Mouse (Mus musculus) neural tube, embryonic 15.5 days (tissue): ENCODE measurements around the gene Tbc1d8. TPM values are rescaled to one million over a fixed set of nuclear protein-coding genes. Genes with fewer than 3 reads are reported as not detected.

Experiments
- ATAC-seq: fragments of 200-750 bp; cut with Nextera tagmentation; 2 replicates; pipeline ENCODE4 v1.8.0; 2017; ENCODE audit warnings: mild to moderate bottlenecking, moderate TSS enrichment, moderate library complexity; ENCODE audit not compliant: low FRiP score
- H3K27ac ChIP-seq: fragments of 300-500 bp; sonication (generic); replicated peaks from 2 replicates; pipeline ENCODE4 v1.5.1; 2015; ENCODE audit warnings: mild to moderate bottlenecking, inconsistent platforms
- H3K27me3 ChIP-seq: fragments of 300-500 bp; sonication (generic); replicated peaks from 2 replicates; pipeline ENCODE4 v1.6.1; 2015; ENCODE audit warnings: inconsistent platforms
- H3K36me3 ChIP-seq: fragments of 300-500 bp; sonication (generic); 2 replicates; pipeline ENCODE4 v1.6.1; 2015; ENCODE audit warnings: inconsistent platforms
- H3K4me1 ChIP-seq: fragments of 300-500 bp; sonication (generic); 2 replicates; pipeline ENCODE4 v1.6.1; 2015; ENCODE audit warnings: inconsistent platforms
- H3K4me2 ChIP-seq: fragments of 300-500 bp; sonication (generic); 2 replicates; pipeline ENCODE4 v1.6.1; 2015; ENCODE audit warnings: inconsistent platforms, mild to moderate bottlenecking, moderate library complexity
- H3K4me3 ChIP-seq: fragments of 300-500 bp; sonication (generic); replicated peaks from 2 replicates; pipeline ENCODE4 v1.5.1; 2015; ENCODE audit warnings: mild to moderate bottlenecking, inconsistent platforms
- H3K9ac ChIP-seq: fragments of 300-500 bp; sonication (generic); replicated peaks from 2 replicates; pipeline ENCODE4 v1.6.1; 2015; ENCODE audit warnings: mild to moderate bottlenecking, inconsistent platforms
- H3K9me3 ChIP-seq: fragments of 300-500 bp; sonication (generic); replicated peaks from 2 replicates; pipeline ENCODE4 v1.6.1; 2016; ENCODE audit warnings: inconsistent platforms
- WGBS: fragments of 180-500 bp; shearing (Covaris S2); methylation state at CpG from one replicate; pipeline ENCODE4 v1.1.7; 2015; ENCODE audit warnings: mixed read lengths; 5-methylcytosine and 5-hydroxymethylcytosine counted together
- polyA plus RNA-seq: library from polyadenylated mRNA; unstranded; fragments of >200 nt; fragmentation: Nextera tagmentation; extraction: Ambion mirVana; gene quantifications from 2 replicates; pipeline ENCODE4 v1.2.1, GENCODE M21; 2015

The Tbc1d8 gene
- polyA plus RNA-seq, 1 experiment from 2014 or later = 12.7 TPM

- H3K27ac ChIP-seq = no peak overlapping the region
- no peak for ATAC-seq
- no peaks in the 10 kb centered on the region for H3K27me3 ChIP-seq
- no peaks in the 10 kb centered on the region for H3K9me3 ChIP-seq
- 84% methylated on average over 8 of the region's 8 CpGs for WGBS
- no peak overlapping the region for H3K4me2 ChIP-seq
- no peak overlapping the region for H3K9ac ChIP-seq
- no peak overlapping the region for H3K4me3 ChIP-seq
- H3K4me1 ChIP-seq = peaks cover 11% of the 10 kb centered on the region
- peaks cover 51% of the 10 kb centered on the region for H3K36me3 ChIP-seq
Measured at GRCm38 (mm10) chr1:39372220-39372843, 106.2 kb downstream of the Tbc1d8 start.

- no peak for ATAC-seq
- peaks cover 18% of the 10 kb centered on the region for H3K4me1 ChIP-seq
- no peak overlapping the region for H3K4me2 ChIP-seq
- no peak overlapping the region for H3K27ac ChIP-seq
- peaks cover 45% of the 10 kb centered on the region for H3K36me3 ChIP-seq
- H3K9me3 ChIP-seq = no peaks in the 10 kb centered on the region
- H3K27me3 ChIP-seq = no peaks in the 10 kb centered on the region
- no peak overlapping the region for H3K9ac ChIP-seq
- H3K4me3 ChIP-seq = no peak overlapping the region
- WGBS = 94% methylated on average over 6 of the region's 6 CpGs
Measured at GRCm38 (mm10) chr1:39370431-39370830, 108.1 kb downstream of the Tbc1d8 start.

- WGBS = under 1% methylated on average over 34 of the region's 34 CpGs
- H3K9ac ChIP-seq = peak overlapping the region; percentile 70
- peak overlapping the region; percentile 92 for H3K27ac ChIP-seq
- H3K4me2 ChIP-seq = peak overlapping the region; percentile 77
- H3K4me1 ChIP-seq = peaks cover 18% of the 10 kb centered on the region
- no peaks in the 10 kb centered on the region for H3K9me3 ChIP-seq
- peak overlapping the region; percentile 74 for H3K4me3 ChIP-seq
- H3K27me3 ChIP-seq = no peaks in the 10 kb centered on the region
- ATAC-seq = peak; percentile 58
- H3K36me3 ChIP-seq = peaks cover 34% of the 10 kb centered on the region
Measured at GRCm38 (mm10) chr1:39368267-39368841, 110.2 kb downstream of the Tbc1d8 start.

DNA sequence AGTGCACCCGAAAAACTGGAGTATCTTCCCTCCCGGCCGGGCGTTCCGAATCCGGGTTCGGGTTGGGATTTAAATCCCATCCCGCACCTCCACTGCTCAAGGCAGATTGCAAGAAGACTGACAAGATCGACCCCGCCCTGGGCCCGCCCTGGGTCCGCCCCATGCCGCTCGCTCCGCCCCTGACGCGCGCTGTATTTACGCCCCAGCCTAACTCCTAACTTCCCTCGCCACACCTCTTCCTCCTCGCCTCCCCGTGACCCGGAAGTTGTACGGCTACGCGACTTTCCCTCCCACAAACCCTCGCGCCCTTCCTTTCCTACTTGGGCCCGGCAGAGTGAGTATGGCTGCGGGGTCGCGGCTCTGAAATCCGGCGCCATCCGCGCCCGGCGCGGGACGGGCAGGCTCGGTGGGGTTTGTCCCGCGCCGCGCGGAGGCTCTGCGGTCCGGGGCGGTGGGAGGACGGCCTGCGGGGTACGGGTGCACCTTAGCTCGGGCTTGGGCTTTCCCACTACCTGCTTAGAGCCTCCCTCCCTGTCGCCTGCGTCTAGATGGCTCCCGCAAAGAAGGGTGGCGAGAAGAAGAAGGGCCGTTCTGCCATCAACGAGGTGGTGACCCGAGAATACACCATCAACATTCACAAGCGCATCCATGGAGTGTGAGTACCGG is 110.8 kb downstream of the Tbc1d8 start, which contains the start of gene Rpl31:
Gene Rpl31, plus strand, starts transcription at position 242 of the 666 bp plus-strand sequence.
- Histone ChIP-seq H3K9me3 (no peaks in the 10 kb centered on the region), H3K4me2 (peak within 1 kb of the TSS; percentile 77), H3K9ac (peak within 1 kb of the TSS; percentile 70), H3K4me3 (peak within 1 kb of the TSS; percentile 74), H3K36me3 (peaks cover 28% of the 10 kb centered on the region), H3K27me3 (no peaks in the 10 kb centered on the region), H3K27ac (peak within 1 kb of the TSS; percentile 92), H3K4me1 (peaks cover 18% of the 10 kb centered on the region)
- under 1% methylated on average over 62 of the region's 62 CpGs for WGBS
- ATAC-seq = peak; percentile 100

DNA sequence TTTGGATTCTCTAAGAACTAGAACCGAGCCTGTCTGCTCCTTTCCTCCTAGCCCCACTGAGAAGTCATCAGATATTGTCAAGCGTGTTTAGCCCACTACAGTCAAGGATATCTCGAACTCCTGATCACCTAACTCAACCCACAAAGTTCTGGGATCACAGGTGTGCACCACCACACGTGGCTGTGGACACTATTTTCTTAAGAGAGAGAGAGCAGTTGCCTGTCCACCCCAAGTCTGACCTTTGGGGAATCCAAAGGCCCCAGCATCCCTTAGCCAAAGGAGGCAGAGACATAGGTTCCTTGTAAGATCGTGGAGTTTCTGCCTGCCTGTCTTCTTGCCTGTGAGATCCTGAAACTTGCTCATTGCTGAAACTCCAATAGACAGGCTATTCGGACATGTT is 111.5 kb downstream of the Tbc1d8 start:
- H3K4me2 ChIP-seq = peak overlapping the region; percentile 65
- peaks cover 21% of the 10 kb centered on the region for H3K36me3 ChIP-seq
- peak; percentile 23 for ATAC-seq
- H3K27ac ChIP-seq = peak overlapping the region; percentile 75
- H3K4me3 ChIP-seq = peak overlapping the region; percentile 74
- peaks cover 18% of the 10 kb centered on the region for H3K4me1 ChIP-seq
- no peaks in the 10 kb centered on the region for H3K9me3 ChIP-seq
- 24% methylated on average over 6 of the region's 6 CpGs for WGBS
- H3K27me3 ChIP-seq = no peaks in the 10 kb centered on the region
- peak overlapping the region; percentile 45 for H3K9ac ChIP-seq

DNA sequence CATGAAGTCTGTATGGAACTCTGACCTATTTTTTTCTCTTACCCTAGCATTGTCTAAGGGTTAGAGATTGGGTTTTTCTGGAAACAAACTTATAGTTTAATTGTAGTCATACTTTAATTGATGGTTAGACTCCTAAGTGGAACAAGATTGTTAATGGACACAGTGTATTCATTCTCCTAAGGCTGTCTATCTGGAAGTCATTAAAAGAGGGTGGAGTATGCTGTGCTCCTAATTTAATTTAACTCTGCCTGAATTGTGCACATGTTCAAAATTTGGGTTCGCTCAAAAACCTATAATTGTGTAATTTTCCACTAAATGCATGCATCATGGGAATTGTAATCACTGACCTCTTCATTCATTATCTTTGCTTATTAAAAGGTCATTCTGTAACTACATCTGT is 113.0 kb downstream of the Tbc1d8 start:
- 85% methylated on average over 1 of the region's 1 CpGs for WGBS
- H3K9me3 ChIP-seq = no peaks in the 10 kb centered on the region
- H3K36me3 ChIP-seq = peaks cover 7% of the 10 kb centered on the region
- no peak for ATAC-seq
- no peaks in the 10 kb centered on the region for H3K27me3 ChIP-seq
- no peak overlapping the region for H3K9ac ChIP-seq
- no peak overlapping the region for H3K4me2 ChIP-seq
- H3K27ac ChIP-seq = no peak overlapping the region
- no peak overlapping the region for H3K4me3 ChIP-seq
- H3K4me1 ChIP-seq = peaks cover 18% of the 10 kb centered on the region

DNA sequence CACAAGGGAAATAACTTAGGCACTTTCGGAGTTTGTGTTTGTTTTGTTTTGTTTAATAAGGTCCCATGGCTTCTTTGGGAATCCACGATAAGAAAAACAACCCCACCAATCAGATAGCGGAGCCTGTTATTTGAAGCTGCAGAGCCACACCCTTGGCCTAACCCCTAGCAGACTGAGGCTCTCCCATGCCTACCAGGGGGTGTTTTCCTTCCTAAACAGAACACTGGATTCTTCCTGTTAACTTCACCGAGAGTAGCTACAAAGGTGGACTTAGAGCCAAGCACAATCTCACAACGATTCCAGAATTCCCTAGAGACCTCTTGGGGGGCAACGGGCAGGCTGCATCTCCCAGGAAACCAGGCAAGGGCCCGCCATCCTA is 116.1 kb downstream of the Tbc1d8 start:
- Histone ChIP-seq H3K36me3 (no peaks in the 10 kb centered on the region), H3K9ac (no peak overlapping the region), H3K4me1 (peaks cover 7% of the 10 kb centered on the region), H3K4me3 (no peak overlapping the region), H3K27me3 (no peaks in the 10 kb centered on the region), H3K27ac (no peak overlapping the region), H3K9me3 (no peaks in the 10 kb centered on the region), H3K4me2 (no peak overlapping the region; the same call in 1 of the 2 replicates)
- 60% methylated on average over 7 of the region's 7 CpGs for WGBS
- no peak for ATAC-seq

GRCm38 (mm10) chr1:39361754-39362514 is 116.6 kb downstream of the Tbc1d8 start:
- ATAC-seq = 0 out of 2 replicates have a peak, but pooled peaks have one; percentile 35
- H3K27ac ChIP-seq = no peak overlapping the region
- 38% methylated on average over 24 of the region's 24 CpGs for WGBS

DNA sequence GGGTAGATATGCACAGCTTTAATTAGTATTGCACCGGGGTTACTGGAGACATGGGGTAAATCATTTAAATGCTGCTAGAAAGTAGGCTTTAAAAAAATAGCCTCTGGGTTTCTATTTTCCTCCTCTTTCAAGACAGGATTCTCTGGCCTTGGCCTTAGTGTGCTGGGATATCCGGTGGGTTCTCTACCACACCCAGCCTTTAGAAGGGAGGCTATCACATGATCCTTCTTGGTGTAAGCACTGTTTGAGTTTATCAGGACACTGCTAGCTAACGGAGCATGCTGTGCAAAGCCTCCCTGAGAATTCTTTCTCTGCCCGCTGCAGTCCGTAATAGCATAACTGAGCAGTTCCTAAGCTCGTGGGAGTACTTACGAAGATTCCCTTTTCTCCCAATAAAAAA is 129.1 kb downstream of the Tbc1d8 start:
- Histone ChIP-seq H3K4me1 (no peaks in the 10 kb centered on the region), H3K4me2 (no peak overlapping the region), H3K9me3 (no peaks in the 10 kb centered on the region), H3K9ac (no peak overlapping the region), H3K4me3 (no peak overlapping the region), H3K27me3 (no peaks in the 10 kb centered on the region), H3K36me3 (0 out of 2 replicates have a peak, but pooled peaks cover 2% of the 10 kb centered on the region), H3K27ac (no peak overlapping the region)
- WGBS = 79% methylated on average over 7 of the region's 7 CpGs
- ATAC-seq = no peak

More at GRCm38 (mm10) chr1:39361754-39362514, 116.6 kb downstream of the Tbc1d8 start:
- Histone ChIP-seq H3K9me3 (no peaks in the 10 kb centered on the region), H3K4me1 (peaks cover 4% of the 10 kb centered on the region), H3K9ac (no peak overlapping the region), H3K36me3 (no peaks in the 10 kb centered on the region), H3K27me3 (no peaks in the 10 kb centered on the region), H3K4me3 (peak overlapping the region; percentile 17; the same call in 1 of the 2 replicates), H3K4me2 (peak overlapping the region; percentile 48)

- H3K4me3 ChIP-seq = no peak overlapping the region
- no peaks in the 10 kb centered on the region for H3K27me3 ChIP-seq
- no peak overlapping the region for H3K4me2 ChIP-seq
- H3K36me3 ChIP-seq = 0 out of 2 replicates have a peak, but pooled peaks cover 2% of the 10 kb centered on the region
- 74% methylated on average over 1 of the region's 1 CpGs for WGBS
- H3K9me3 ChIP-seq = no peaks in the 10 kb centered on the region
- ATAC-seq = no peak
- H3K4me1 ChIP-seq = no peaks in the 10 kb centered on the region
- H3K9ac ChIP-seq = no peak overlapping the region
- no peak overlapping the region for H3K27ac ChIP-seq
Measured at GRCm38 (mm10) chr1:39349001-39349400, 129.6 kb downstream of the Tbc1d8 start.

- H3K27ac ChIP-seq = no peak overlapping the region
- 0 out of 2 replicates have a peak, but pooled peaks cover 3% of the 10 kb centered on the region for H3K27me3 ChIP-seq
- H3K9ac ChIP-seq = no peak overlapping the region
- H3K9me3 ChIP-seq = no peaks in the 10 kb centered on the region
- no peaks in the 10 kb centered on the region for H3K36me3 ChIP-seq
- H3K4me1 ChIP-seq = 0 out of 2 replicates have a peak, but pooled peaks cover 3% of the 10 kb centered on the region
- H3K4me3 ChIP-seq = no peak overlapping the region
- ATAC-seq = no peak
- 69% methylated on average over 21 of the region's 21 CpGs for WGBS
- no peak overlapping the region for H3K4me2 ChIP-seq
Measured at GRCm38 (mm10) chr1:39344981-39345600, 133.5 kb downstream of the Tbc1d8 start.
